Mouse (Mus musculus): ENCODE measurements at regions not wholly inside any gene's neighbourhood (a gene's known extent, or its start where the extent isn't known, plus 50 kb on each side); places are given as distances from the start of the nearest gene placed in this dataset.

- under 1% methylated on average over 46 of the region's 46 CpGs for WGBS
- Histone ChIP-seq H3K36me3 (ENCODE audit: control insufficient read depth, insufficient read depth, low read length) (no peaks in the 10 kb centered on the region), H3K4me3 (ENCODE audit: low read length) (peak overlapping the region; percentile 22), H3K9ac (ENCODE audit: low read depth, low read length) (no peak overlapping the region), H3K4me2 (ENCODE audit: low read depth, low read length) (peak overlapping the region; percentile 25), H3K4me1 (ENCODE audit: control insufficient read depth, insufficient read depth, low read length) (0 out of 2 replicates have a peak, but pooled peaks cover 7% of the 10 kb centered on the region), H3K9me3 (ENCODE audit: control insufficient read depth, low read length) (no peaks in the 10 kb centered on the region), H3K27ac (ENCODE audit: low read length) (no peak overlapping the region), H3K27me3 (replicated peaks; ENCODE audit: control insufficient read depth, insufficient read depth, low read length) (peaks cover 59% of the 10 kb centered on the region)
- ATAC-seq: no peak
Measured at GRCm38 (mm10) chr3:17794251-17795061, 153.8 kb upstream of the Cypt12 start.

- H3K4me3 ChIP-seq (ENCODE audit: low read length): no peak overlapping the region
- 8% methylated on average over 24 of the region's 24 CpGs for WGBS
Measured at GRCm38 (mm10) chr3:17795271-17796260, 152.6 kb upstream of the Cypt12 start.

GRCm38 (mm10) chr3:17796766-17797165 lies 151.4 kb upstream of the Cypt12 start:
- no peak for ATAC-seq
- Histone ChIP-seq H3K9ac (ENCODE audit: low read depth, low read length) (no peak overlapping the region), H3K36me3 (ENCODE audit: control insufficient read depth, insufficient read depth, low read length) (no peaks in the 10 kb centered on the region), H3K4me2 (ENCODE audit: low read depth, low read length) (no peak overlapping the region), H3K4me3 (ENCODE audit: low read length) (no peak overlapping the region), H3K27me3 (replicated peaks; ENCODE audit: control insufficient read depth, insufficient read depth, low read length) (peaks cover 43% of the 10 kb centered on the region), H3K4me1 (ENCODE audit: control insufficient read depth, insufficient read depth, low read length) (0 out of 2 replicates have a peak, but pooled peaks cover 7% of the 10 kb centered on the region), H3K9me3 (ENCODE audit: control insufficient read depth, low read length) (no peaks in the 10 kb centered on the region), H3K27ac (ENCODE audit: low read length) (no peak overlapping the region)
- 17% methylated on average over 3 of the region's 3 CpGs for WGBS

More at GRCm38 (mm10) chr3:17795271-17796260, 152.6 kb upstream of the Cypt12 start:
- no peak for ATAC-seq
- no peak overlapping the region for H3K27ac ChIP-seq (ENCODE audit: low read length)
- no peaks in the 10 kb centered on the region for H3K36me3 ChIP-seq (ENCODE audit: control insufficient read depth, insufficient read depth, low read length)
- H3K4me1 ChIP-seq (ENCODE audit: control insufficient read depth, insufficient read depth, low read length): 0 out of 2 replicates have a peak, but pooled peaks cover 7% of the 10 kb centered on the region
- H3K27me3 ChIP-seq (replicated peaks; ENCODE audit: control insufficient read depth, insufficient read depth, low read length): peaks cover 53% of the 10 kb centered on the region
- no peak overlapping the region for H3K9ac ChIP-seq (ENCODE audit: low read depth, low read length)
- H3K9me3 ChIP-seq (ENCODE audit: control insufficient read depth, low read length): no peaks in the 10 kb centered on the region
- H3K4me2 ChIP-seq (ENCODE audit: low read depth, low read length): no peak overlapping the region

- Histone ChIP-seq H3K9me3 (ENCODE audit: control insufficient read depth, low read length) (no peaks in the 10 kb centered on the region), H3K9ac (ENCODE audit: low read depth, low read length) (no peak overlapping the region), H3K4me3 (ENCODE audit: low read length) (no peak overlapping the region), H3K27me3 (replicated peaks; ENCODE audit: control insufficient read depth, insufficient read depth, low read length) (peaks cover 37% of the 10 kb centered on the region), H3K36me3 (ENCODE audit: control insufficient read depth, insufficient read depth, low read length) (no peaks in the 10 kb centered on the region), H3K4me1 (ENCODE audit: control insufficient read depth, insufficient read depth, low read length) (0 out of 2 replicates have a peak, but pooled peaks cover 7% of the 10 kb centered on the region), H3K27ac (ENCODE audit: low read length) (no peak overlapping the region), H3K4me2 (ENCODE audit: low read depth, low read length) (no peak overlapping the region)
- ATAC-seq: no peak
- 8% methylated on average over 12 of the region's 12 CpGs for whole genome bisulfite sequencing
Measured at GRCm38 (mm10) chr3:17798399-17798798, 149.8 kb upstream of the Cypt12 start.

DNA sequence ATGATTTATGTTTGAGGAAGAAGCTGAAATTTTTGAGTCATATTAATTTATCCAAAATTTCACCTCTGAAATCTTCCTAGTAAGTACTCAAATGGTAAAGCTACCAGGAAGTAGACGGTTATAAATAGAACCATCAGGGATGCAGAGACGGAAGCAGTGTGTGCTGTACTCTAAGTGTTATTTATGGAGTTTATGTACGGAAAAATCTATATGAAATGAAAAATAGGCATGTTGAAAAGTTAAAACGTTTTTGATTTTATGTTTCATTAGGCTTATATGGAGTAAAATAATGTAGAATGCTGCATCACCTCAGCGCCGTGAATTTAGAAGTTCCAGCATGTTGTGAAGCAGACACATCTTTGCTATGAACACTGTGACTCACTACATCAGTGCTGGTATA lies 149.1 kb upstream of the Cypt12 start:
- Histone ChIP-seq H3K36me3 (ENCODE audit: control insufficient read depth, insufficient read depth, low read length) (no peaks in the 10 kb centered on the region), H3K27ac (ENCODE audit: low read length) (no peak overlapping the region), H3K9me3 (ENCODE audit: control insufficient read depth, low read length) (no peaks in the 10 kb centered on the region), H3K4me3 (ENCODE audit: low read length) (no peak overlapping the region), H3K9ac (ENCODE audit: low read depth, low read length) (no peak overlapping the region), H3K4me1 (ENCODE audit: control insufficient read depth, insufficient read depth, low read length) (0 out of 2 replicates have a peak, but pooled peaks cover 7% of the 10 kb centered on the region), H3K4me2 (ENCODE audit: low read depth, low read length) (no peak overlapping the region), H3K27me3 (replicated peaks; ENCODE audit: control insufficient read depth, insufficient read depth, low read length) (peaks cover 30% of the 10 kb centered on the region)
- WGBS: 51% methylated on average over 6 of the region's 6 CpGs
- no peak for ATAC-seq

GRCm38 (mm10) chr3:17800810-17801209 lies 147.4 kb upstream of the Cypt12 start:
- Histone ChIP-seq H3K9me3 (ENCODE audit: control insufficient read depth, low read length) (no peaks in the 10 kb centered on the region), H3K4me2 (ENCODE audit: low read depth, low read length) (no peak overlapping the region), H3K36me3 (ENCODE audit: control insufficient read depth, insufficient read depth, low read length) (no peaks in the 10 kb centered on the region), H3K4me1 (ENCODE audit: control insufficient read depth, insufficient read depth, low read length) (no peaks in the 10 kb centered on the region), H3K9ac (ENCODE audit: low read depth, low read length) (no peak overlapping the region), H3K27ac (ENCODE audit: low read length) (no peak overlapping the region), H3K4me3 (ENCODE audit: low read length) (no peak overlapping the region), H3K27me3 (replicated peaks; ENCODE audit: control insufficient read depth, insufficient read depth, low read length) (peaks cover 13% of the 10 kb centered on the region)
- 72% methylated on average over 2 of the region's 2 CpGs for WGBS
- no peak for ATAC-seq

DNA sequence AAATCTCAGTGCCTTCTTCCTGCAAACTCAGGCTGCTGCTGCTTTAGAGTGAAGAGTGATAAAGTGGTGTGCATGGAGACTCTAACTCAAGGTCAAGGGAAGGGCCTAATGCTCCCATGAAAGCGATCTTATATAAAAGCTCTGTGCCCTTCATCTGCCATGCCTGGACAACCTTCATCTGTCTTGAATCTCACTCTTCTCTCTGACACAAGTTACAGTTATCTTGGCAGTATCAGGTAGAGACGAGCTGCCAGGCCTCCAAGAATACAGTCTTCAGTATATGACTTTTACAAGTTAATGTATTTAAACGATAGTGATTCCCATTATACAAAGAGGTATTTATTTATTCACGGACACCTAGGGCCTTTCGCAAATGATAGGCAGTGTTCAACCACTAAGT lies 146.7 kb upstream of the Cypt12 start:
- Histone ChIP-seq H3K4me3 (ENCODE audit: low read length) (no peak overlapping the region), H3K9me3 (ENCODE audit: control insufficient read depth, low read length) (no peaks in the 10 kb centered on the region), H3K27ac (ENCODE audit: low read length) (no peak overlapping the region), H3K9ac (ENCODE audit: low read depth, low read length) (no peak overlapping the region), H3K4me1 (ENCODE audit: control insufficient read depth, insufficient read depth, low read length) (no peaks in the 10 kb centered on the region), H3K36me3 (ENCODE audit: control insufficient read depth, insufficient read depth, low read length) (no peaks in the 10 kb centered on the region), H3K4me2 (ENCODE audit: low read depth, low read length) (no peak overlapping the region), H3K27me3 (replicated peaks; ENCODE audit: control insufficient read depth, insufficient read depth, low read length) (peaks cover 6% of the 10 kb centered on the region)
- ATAC-seq: no peak
- WGBS: 74% methylated on average over 5 of the region's 5 CpGs

- H3K27ac ChIP-seq (ENCODE audit: low read length): no peak overlapping the region
- H3K4me3 ChIP-seq (ENCODE audit: low read length): no peak overlapping the region
- no peak for ATAC-seq
- no peak overlapping the region for H3K9ac ChIP-seq (ENCODE audit: low read depth, low read length)
- H3K27me3 ChIP-seq (replicated peaks; ENCODE audit: control insufficient read depth, insufficient read depth, low read length): no peaks in the 10 kb centered on the region; the same call in 1 of the 2 replicates
- H3K4me1 ChIP-seq (ENCODE audit: control insufficient read depth, insufficient read depth, low read length): no peaks in the 10 kb centered on the region
- 51% methylated on average over 1 of the region's 1 CpGs for WGBS
- no peak overlapping the region for H3K4me2 ChIP-seq (ENCODE audit: low read depth, low read length)
- H3K9me3 ChIP-seq (ENCODE audit: control insufficient read depth, low read length): no peaks in the 10 kb centered on the region
- H3K36me3 ChIP-seq (ENCODE audit: control insufficient read depth, insufficient read depth, low read length): no peaks in the 10 kb centered on the region
Measured at GRCm38 (mm10) chr3:17805185-17805584, 143.0 kb upstream of the Cypt12 start.

DNA sequence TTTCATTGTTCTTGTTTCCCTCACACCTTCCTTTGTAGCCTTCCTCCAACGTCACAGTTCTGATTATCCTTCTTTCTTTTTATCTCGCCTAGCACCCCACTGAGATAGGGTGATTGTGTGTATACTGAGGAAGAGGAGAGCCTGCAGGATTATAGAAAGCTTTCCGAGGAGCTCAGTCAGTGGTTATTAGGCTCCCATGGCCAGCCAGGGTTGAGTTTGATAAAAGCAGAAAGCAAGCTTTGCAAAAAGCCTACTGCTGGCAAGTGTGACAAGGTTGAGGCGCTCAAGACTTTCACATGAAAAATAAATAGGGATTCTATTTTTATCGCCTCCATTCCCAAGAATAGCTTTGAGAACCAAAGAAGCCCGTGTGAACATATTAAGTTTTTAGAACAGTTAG lies 136.9 kb upstream of the Cypt12 start:
- Histone ChIP-seq H3K27me3 (replicated peaks; ENCODE audit: control insufficient read depth, insufficient read depth, low read length) (no peaks in the 10 kb centered on the region; the same call in 1 of the 2 replicates), H3K9ac (ENCODE audit: low read depth, low read length) (no peak overlapping the region), H3K9me3 (ENCODE audit: control insufficient read depth, low read length) (no peaks in the 10 kb centered on the region), H3K4me2 (ENCODE audit: low read depth, low read length) (no peak overlapping the region), H3K4me3 (ENCODE audit: low read length) (no peak overlapping the region), H3K27ac (ENCODE audit: low read length) (no peak overlapping the region), H3K4me1 (ENCODE audit: control insufficient read depth, insufficient read depth, low read length) (no peaks in the 10 kb centered on the region), H3K36me3 (ENCODE audit: control insufficient read depth, insufficient read depth, low read length) (no peaks in the 10 kb centered on the region)
- WGBS: 54% methylated on average over 6 of the region's 6 CpGs
- no peak for ATAC-seq

Measured in intestine, embryonic 16.5 days (tissue).